Mouse (Mus musculus): Measurements from ENCODE around the gene Cpne5. TPM values are rescaled to one million over a fixed set of nuclear protein-coding genes. Genes with fewer than 3 reads are reported as not detected.

Gene Cpne5
- polyA plus RNA-seq, 1 experiment from 2014 or later = 4.7 TPM

DNA sequence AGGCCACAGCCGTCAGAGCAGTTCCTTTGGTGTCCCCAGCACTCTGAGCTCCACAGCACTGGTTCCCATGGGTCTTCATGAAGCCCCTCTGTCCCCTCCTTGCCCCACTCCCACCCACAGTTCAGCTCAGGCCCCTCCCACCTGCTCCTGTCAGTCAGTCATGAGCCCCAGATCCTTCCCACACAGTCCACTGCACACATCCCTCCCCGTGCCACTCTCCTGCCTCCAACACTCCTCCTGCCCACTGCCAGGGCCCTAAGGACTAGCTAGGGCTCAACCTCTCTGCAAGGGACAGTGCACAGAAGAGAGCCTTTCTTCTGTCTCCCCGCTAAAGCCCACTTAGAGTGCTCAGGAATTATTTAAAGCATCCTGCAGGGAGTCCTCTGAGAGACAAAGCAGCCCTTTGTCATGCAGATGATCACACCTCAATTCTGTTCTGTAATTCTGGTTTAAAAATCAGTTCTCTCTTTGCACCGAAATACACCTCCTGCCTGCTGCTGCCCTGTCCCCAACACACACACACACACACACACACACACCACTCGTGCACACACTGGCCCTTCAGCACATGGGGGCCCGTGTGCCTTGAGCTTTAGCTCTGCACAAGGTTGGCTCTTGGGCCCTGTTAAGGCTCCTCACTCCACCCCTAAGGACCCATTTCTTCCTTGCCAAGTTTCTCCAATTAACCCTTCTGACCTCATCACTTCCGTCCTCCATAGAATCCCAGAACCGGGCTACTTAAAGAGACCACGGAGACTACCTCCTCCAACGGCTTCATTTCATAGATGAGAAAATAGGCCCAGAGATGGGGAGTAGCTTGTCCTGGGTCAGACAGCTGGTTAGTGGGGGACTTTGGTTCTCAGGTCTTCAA is 50.7 kb downstream of the Cpne5 start:
- 13% methylated on average over 10 of the region's 10 CpGs for WGBS
- Histone ChIP-seq H3K4me1 (peaks cover 71% of the 10 kb centered on the region), H3K36me3 (replicated peaks) (no peaks in the 10 kb centered on the region), H3K9me3 (no peaks in the 10 kb centered on the region), H3K27me3 (replicated peaks; ENCODE audit: low read depth, poor library complexity, severe bottlenecking) (peaks cover 31% of the 10 kb centered on the region), H3K27ac (replicated peaks) (peak overlapping the region; percentile 77), H3K4me3 (peak overlapping the region; percentile 25; the same call in 1 of the 2 replicates)
- DNase-seq (ENCODE audit: low spot score) = no peak

DNA sequence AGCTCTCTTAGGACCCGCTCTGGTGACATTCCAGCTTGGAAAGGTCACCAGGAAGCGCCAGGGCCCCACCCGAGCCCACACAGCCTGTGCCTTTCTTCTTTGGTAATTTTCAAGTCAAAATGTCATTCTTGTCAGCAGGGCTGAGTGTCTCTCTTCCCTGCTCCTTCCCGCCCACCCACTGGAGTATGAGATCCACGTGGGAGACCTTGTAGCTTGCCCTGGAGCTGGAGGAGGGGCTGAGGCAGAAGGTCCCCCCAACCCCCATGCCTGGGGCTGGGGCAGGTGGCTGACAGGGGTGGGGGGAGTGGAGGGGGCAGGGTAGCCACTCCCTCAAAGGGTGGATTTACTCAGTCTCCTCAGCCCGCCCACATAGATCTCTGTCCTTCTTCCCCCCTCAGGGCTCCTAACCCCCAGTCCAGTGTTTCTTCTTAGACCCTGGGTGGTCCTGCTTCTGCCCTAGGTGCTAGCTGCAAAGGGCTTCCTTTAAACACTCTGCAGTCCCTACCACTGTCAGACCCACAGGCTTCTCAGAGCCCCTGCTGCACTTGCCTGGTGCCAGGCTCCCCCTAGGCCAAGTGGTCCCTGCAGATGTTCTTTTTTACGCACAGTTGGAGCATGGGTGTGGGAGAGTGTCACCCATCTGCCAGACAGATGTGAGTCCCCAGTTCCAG is 52.5 kb downstream of the Cpne5 start:
- Histone ChIP-seq H3K36me3 (replicated peaks) (no peaks in the 10 kb centered on the region), H3K9me3 (no peaks in the 10 kb centered on the region), H3K27me3 (replicated peaks; ENCODE audit: low read depth, poor library complexity, severe bottlenecking) (peaks cover 30% of the 10 kb centered on the region), H3K4me3 (peak overlapping the region; percentile 13; the same call in 1 of the 2 replicates), H3K27ac (replicated peaks) (peak overlapping the region; percentile 35), H3K4me1 (peaks cover 68% of the 10 kb centered on the region)
- peak; percentile 61 for DNase-seq (ENCODE audit: low spot score)
- 19% methylated on average over 7 of the region's 7 CpGs for WGBS

DNA sequence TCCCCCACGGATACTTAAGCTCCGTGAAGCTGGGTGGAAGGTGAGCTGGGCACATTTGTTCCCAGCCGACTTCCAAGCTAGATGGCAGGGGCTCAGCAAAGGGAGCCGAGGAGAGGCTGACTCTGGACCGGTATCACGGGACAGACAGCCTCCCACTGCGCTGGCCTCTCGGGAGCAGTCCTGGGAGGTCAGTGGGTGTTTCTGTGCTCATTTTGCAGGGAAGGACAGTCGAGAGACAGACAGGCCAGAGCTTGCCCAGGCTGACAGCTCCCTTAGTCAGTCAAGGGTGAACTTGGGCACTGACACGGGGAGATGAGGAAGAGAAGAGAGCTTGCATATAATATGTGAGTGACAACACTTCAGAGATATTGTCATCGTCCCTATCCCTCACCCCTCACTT is 54.8 kb downstream of the Cpne5 start:
- 61% methylated on average over 11 of the region's 11 CpGs for WGBS
- no peaks in the 10 kb centered on the region for H3K9me3 ChIP-seq
- peaks cover 15% of the 10 kb centered on the region for H3K27me3 ChIP-seq (replicated peaks; ENCODE audit: low read depth, poor library complexity, severe bottlenecking)

DNA sequence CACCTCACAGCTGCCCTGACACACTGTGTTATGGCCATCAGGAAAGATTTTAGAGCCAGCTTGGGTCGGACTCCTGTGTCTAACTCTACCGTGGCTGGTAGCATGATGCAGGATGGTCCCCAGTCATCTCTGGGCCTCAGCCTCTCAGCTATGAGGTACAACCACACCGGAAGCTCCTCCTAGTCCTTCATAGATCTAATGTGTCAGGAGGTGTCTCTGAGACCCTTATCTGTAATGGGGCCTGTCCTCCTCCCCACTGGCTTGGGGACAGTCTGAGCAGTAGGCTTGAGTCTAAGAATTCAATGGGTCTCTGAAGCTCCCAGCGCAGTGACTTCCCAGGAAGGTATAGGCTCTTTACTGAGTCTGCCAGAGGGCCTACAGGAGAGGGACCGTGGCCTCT is 56.2 kb downstream of the Cpne5 start:
- H3K9me3 ChIP-seq = no peaks in the 10 kb centered on the region
- no peak for DNase-seq (ENCODE audit: low spot score)
- no peaks in the 10 kb centered on the region for H3K36me3 ChIP-seq (replicated peaks)
- H3K4me3 ChIP-seq = no peak overlapping the region
- WGBS = 85% methylated on average over 5 of the region's 5 CpGs
- H3K4me1 ChIP-seq = peaks cover 37% of the 10 kb centered on the region
- H3K27me3 ChIP-seq (replicated peaks; ENCODE audit: low read depth, poor library complexity, severe bottlenecking) = peaks cover 15% of the 10 kb centered on the region
- no peak overlapping the region; the same call in 1 of the 2 replicates for H3K27ac ChIP-seq (replicated peaks)

More for the DNA sequence above, 54.8 kb downstream of the Cpne5 start:
- Histone ChIP-seq H3K36me3 (replicated peaks) (no peaks in the 10 kb centered on the region), H3K27ac (replicated peaks) (peak overlapping the region; percentile 8; the same call in 1 of the 2 replicates), H3K4me3 (no peak overlapping the region), H3K4me1 (peaks cover 47% of the 10 kb centered on the region)
- DNase-seq (ENCODE audit: low spot score) = no peak

DNA sequence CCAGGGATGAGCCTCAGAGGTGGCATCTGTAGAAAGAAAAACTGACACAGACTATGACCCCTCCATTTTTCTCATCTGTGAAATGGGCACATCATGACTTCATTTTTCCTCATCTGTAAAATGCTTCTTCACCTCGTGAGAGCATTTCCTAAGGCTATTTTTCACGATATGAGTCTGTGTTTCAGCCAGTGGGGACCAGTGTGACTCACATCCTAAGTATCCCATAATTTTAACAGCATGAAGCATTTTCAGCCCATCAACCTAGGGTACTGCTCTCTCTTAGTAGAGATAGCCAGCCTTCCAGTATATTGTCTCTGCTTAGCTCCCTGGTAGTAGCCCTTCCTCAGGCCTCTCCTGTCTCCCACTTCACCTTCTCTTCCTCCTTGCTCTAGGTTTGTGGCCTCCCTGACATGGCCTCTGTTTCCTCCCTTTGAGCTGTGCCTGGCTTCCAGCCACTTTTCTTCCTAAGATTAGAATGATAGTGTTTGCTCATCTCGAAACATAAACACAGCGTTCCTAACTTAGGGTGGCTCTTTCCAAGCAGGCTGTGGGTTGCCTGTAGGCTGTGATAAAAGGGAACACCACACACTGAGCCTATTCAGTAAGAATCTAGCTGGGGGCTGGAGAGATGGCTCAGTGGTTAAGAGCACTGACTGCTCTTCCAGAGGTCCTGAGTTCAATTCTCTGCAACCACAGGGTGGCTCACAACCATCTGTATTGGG is 57.4 kb downstream of the Cpne5 start:
- peaks cover 15% of the 10 kb centered on the region for H3K27me3 ChIP-seq (replicated peaks; ENCODE audit: low read depth, poor library complexity, severe bottlenecking)
- H3K4me3 ChIP-seq = no peak overlapping the region
- 88% methylated on average over 4 of the region's 4 CpGs for WGBS

DNA sequence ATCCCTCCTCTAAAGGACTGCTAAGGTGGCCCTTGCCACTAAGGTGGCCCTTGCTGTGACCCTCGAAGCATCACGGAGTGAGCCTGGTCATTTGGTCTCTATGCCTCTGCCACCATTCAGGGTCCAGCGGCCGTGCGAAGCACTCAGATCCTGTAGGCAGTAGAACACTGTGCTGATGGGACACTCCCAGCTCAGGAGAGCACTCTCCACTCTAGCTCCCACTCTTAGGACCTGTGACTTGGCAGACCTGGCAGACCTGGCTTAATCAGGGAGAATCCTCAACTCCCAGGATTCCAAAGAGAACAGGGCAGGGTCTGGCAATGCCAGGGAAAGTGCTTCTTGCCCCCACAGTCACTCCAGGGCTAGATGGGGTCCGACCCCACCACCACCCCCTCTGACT is 58.0 kb downstream of the Cpne5 start:
- WGBS = 84% methylated on average over 6 of the region's 6 CpGs

More for the DNA sequence above, 57.4 kb downstream of the Cpne5 start:
- peaks cover 37% of the 10 kb centered on the region for H3K4me1 ChIP-seq
- no peak overlapping the region for H3K27ac ChIP-seq (replicated peaks)
- no peak for DNase-seq (ENCODE audit: low spot score)
- no peaks in the 10 kb centered on the region for H3K9me3 ChIP-seq
- no peaks in the 10 kb centered on the region for H3K36me3 ChIP-seq (replicated peaks)

DNA sequence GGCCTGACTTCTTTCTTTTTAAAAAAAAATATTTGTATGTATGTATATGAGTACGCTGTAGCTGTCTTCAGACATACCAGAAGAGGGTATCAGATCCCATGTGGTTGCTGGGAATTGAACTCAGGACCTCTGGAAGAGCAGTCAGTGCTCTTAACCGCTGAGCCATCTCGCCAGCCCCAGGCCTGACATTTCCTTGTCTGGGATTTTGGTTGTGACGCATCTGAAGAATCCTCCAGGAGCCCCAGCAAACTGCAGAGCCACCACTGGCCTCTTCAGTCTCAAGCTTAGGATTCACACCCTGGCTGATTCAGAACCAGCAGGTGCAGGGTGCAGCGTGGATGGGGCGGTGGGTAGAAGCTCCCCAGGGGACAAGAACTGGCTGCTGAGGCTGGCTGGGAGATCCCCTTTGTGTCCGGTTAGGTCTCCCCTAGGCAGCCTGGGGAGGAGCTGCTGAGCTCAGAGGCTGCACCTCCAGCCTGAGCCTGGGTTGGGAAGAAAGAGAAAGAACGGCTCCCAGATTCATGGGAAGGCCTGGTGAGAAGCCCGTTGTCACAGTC is 59.4 kb downstream of the Cpne5 start:
- no peak overlapping the region; the same call in 1 of the 2 replicates for H3K27ac ChIP-seq (replicated peaks)
- H3K27me3 ChIP-seq (replicated peaks; ENCODE audit: low read depth, poor library complexity, severe bottlenecking) = peaks cover 9% of the 10 kb centered on the region; the same call in 1 of the 2 replicates
- no peaks in the 10 kb centered on the region for H3K36me3 ChIP-seq (replicated peaks)
- H3K4me1 ChIP-seq = peaks cover 30% of the 10 kb centered on the region
- H3K4me3 ChIP-seq = no peak overlapping the region
- DNase-seq (ENCODE audit: low spot score) = no peak
- no peaks in the 10 kb centered on the region for H3K9me3 ChIP-seq
- WGBS = 68% methylated on average over 9 of the region's 9 CpGs

More for the DNA sequence above, 58.0 kb downstream of the Cpne5 start:
- Histone ChIP-seq H3K36me3 (replicated peaks) (no peaks in the 10 kb centered on the region), H3K27me3 (replicated peaks; ENCODE audit: low read depth, poor library complexity, severe bottlenecking) (peaks cover 15% of the 10 kb centered on the region), H3K9me3 (no peaks in the 10 kb centered on the region), H3K27ac (replicated peaks) (no peak overlapping the region), H3K4me3 (no peak overlapping the region), H3K4me1 (peaks cover 33% of the 10 kb centered on the region)
- DNase-seq (ENCODE audit: low spot score) = no peak

DNA sequence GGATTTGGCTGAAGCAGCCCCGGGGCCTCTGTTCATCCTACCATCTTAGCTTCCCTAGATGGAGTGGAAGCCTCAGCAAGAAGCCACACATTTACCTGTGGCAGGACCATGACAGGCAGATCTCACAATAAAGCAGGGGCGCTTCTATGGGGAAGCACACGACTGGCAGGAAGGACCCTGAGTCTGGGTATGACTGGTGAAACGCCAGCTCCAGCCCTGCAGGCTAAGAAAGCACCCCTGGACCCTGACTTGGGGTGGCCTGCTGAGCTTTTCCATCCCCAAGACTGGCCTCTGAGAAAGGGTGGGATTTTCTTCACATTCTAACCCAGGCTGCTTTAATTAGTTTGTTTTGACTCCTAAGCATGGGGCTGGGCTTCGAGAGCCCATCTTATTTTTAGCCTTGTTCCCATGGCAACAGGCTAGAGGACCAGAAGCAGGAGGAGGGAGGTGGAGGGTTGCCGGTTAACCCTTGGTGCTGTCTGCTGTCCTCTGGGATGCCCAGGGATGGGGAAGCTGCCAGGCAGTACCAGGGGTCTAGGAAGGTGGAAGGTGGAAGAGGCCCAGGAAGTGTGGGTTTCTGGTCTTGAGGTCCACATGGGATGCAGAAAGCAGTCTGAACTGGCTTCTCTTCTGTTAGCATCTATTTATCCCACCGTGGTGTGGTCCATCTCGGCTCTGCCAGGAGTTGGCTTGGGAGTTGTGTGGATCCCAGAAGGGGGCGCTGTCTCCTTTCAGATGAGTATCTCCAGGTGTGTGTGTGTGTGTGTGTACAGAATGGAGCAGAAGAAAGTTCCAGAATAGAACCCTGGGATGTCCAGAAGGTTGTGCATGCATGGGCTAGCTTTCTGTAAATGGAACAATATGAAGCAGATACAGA is 61.3 kb downstream of the Cpne5 start:
- peak overlapping the region; percentile 15; the same call in 1 of the 2 replicates for H3K4me3 ChIP-seq
- DNase-seq (ENCODE audit: low spot score) = peak; percentile 80
- no peaks in the 10 kb centered on the region for H3K36me3 ChIP-seq (replicated peaks)
- H3K9me3 ChIP-seq = no peaks in the 10 kb centered on the region
- no peaks in the 10 kb centered on the region for H3K27me3 ChIP-seq (replicated peaks; ENCODE audit: low read depth, poor library complexity, severe bottlenecking)
- 17% methylated on average over 9 of the region's 9 CpGs for WGBS
- peaks cover 25% of the 10 kb centered on the region for H3K4me1 ChIP-seq
- peak overlapping the region; percentile 32 for H3K27ac ChIP-seq (replicated peaks)

DNA sequence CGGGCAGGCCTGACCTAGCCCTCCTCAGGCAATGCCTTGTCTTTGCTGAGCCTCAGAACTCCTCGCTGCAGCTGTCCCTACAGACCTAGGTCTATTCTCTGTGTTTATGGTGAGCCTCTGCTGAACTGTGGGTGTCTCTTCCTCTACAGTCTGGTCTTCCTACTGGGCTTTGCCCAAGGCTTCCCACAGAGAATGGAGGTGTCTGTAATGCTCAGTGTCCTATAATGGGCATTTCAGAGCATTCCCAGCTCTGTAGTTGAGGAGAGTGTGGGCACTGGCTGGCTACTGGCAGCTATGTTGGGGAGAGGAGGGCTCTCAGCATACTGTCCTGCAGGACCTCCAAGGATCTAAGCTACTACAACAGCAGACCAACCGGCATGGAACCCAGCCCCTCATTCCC is 62.3 kb downstream of the Cpne5 start:
- 75% methylated on average over 3 of the region's 3 CpGs for WGBS
- peak overlapping the region; percentile 32 for H3K27ac ChIP-seq (replicated peaks)
- DNase-seq (ENCODE audit: low spot score) = no peak

DNA sequence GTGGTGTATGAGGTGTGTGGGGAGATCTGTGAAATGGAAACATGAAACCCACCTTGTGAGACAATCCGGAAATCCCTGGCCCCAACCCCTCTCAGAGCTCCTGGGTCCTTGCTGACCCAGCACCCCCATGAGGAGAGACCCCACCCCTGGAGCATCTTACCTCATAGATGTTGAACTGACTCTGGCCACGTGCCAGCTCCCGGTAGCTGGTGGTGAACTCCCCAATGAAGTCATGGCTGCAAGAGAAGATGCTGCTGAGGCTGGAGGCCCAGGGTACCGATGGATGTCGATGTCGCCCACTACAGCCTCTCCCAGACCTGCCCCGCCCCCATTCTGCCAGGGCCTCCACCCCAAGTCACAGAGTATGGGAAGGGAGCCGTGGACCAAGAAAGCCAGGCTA is 64.8 kb downstream of the Cpne5 start:
- 81% methylated on average over 8 of the region's 8 CpGs for WGBS

More for the DNA sequence above, 62.3 kb downstream of the Cpne5 start:
- Histone ChIP-seq H3K9me3 (no peaks in the 10 kb centered on the region), H3K4me1 (peaks cover 31% of the 10 kb centered on the region), H3K27me3 (replicated peaks; ENCODE audit: low read depth, poor library complexity, severe bottlenecking) (no peaks in the 10 kb centered on the region), H3K4me3 (no peak overlapping the region), H3K36me3 (replicated peaks) (no peaks in the 10 kb centered on the region)

DNA sequence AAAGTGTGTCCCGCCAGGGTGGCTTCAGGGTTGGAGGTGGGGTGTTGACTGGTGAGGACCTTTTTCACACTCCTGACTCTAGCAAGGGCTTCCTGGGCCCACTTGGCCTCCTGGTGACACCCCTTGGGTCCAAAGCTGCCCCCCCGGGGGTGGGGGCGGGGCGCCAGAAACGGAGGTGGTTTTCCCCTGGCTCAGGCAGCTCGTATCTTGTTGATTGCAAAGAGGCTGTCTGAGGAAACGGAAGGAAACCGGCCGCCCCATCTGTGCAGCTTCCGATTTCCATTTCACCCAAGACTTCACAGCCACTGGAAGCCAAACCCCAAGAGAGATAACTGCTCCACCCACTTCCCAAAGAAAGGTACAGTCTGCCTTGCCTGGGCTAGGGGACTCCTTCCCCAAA is 65.9 kb downstream of the Cpne5 start:
- peaks cover 38% of the 10 kb centered on the region for H3K4me1 ChIP-seq
- H3K9me3 ChIP-seq = no peaks in the 10 kb centered on the region
- no peak overlapping the region for H3K4me3 ChIP-seq
- H3K27me3 ChIP-seq (replicated peaks; ENCODE audit: low read depth, poor library complexity, severe bottlenecking) = no peaks in the 10 kb centered on the region
- WGBS = 54% methylated on average over 10 of the region's 10 CpGs
- no peaks in the 10 kb centered on the region for H3K36me3 ChIP-seq (replicated peaks)
- DNase-seq (ENCODE audit: low spot score) = no peak
- H3K27ac ChIP-seq (replicated peaks) = no peak overlapping the region

More for the DNA sequence above, 64.8 kb downstream of the Cpne5 start:
- H3K36me3 ChIP-seq (replicated peaks) = no peaks in the 10 kb centered on the region
- H3K27ac ChIP-seq (replicated peaks) = no peak overlapping the region
- DNase-seq (ENCODE audit: low spot score) = no peak
- H3K4me3 ChIP-seq = no peak overlapping the region
- H3K27me3 ChIP-seq (replicated peaks; ENCODE audit: low read depth, poor library complexity, severe bottlenecking) = no peaks in the 10 kb centered on the region
- peaks cover 36% of the 10 kb centered on the region for H3K4me1 ChIP-seq
- H3K9me3 ChIP-seq = no peaks in the 10 kb centered on the region

All from embryonic facial prominence, embryonic 10.5 days (tissue).